In genomic region chr4:149131021-149131752, GRCm38 (mm10) we compare ENCODE assay signal across 1 mouse cellular context.
TF ChIP-seq lines count a peak whose summit lies in the region.

No protein-coding gene starts in this region.

TF ChIP-seq in CH12.LX, 34 proteins besides CTCF, POLR2A, EP300 and RAD21 (continued from another document):
- no peak for TF ChIP-seq ELF1 (IDR thresholded peaks at IDR 0.05; ENCODE audit: low read depth, low read length)
- peak; percentile 78 for TF ChIP-seq ETS1 (conservative IDR thresholded peaks at IDR 0.05; ENCODE audit: low read depth, low read length)
- no peak for TF ChIP-seq ZMIZ1 (IDR thresholded peaks at IDR 0.05; ENCODE audit: low read depth, low read length)
- no peak for TF ChIP-seq UBTF (IDR thresholded peaks at IDR 0.05; ENCODE audit: low read depth, low read length)
- TF ChIP-seq RCOR1 (conservative IDR thresholded peaks at IDR 0.05; ENCODE audit: low read depth, low read length): no peak
- no peak for TF ChIP-seq USF1 (IDR thresholded peaks at IDR 0.05; ENCODE audit: low read depth, low read length)
- no peak for TF ChIP-seq PAX5 (IDR thresholded peaks at IDR 0.05; ENCODE audit: low read length)
- 0 out of 2 replicates have a peak, but pooled peaks have one; percentile 64 for TF ChIP-seq MAZ (IDR thresholded peaks at IDR 0.05; ENCODE audit: low read depth, low read length)
- no peak for TF ChIP-seq USF2 (conservative IDR thresholded peaks at IDR 0.05; ENCODE audit: low read depth, low read length)
- no peak for TF ChIP-seq TBP (conservative IDR thresholded peaks at IDR 0.05; ENCODE audit: low read depth, low read length)
- TF ChIP-seq CHD2 (IDR thresholded peaks at IDR 0.05; ENCODE audit: low read length): peak; percentile 42; the same call in 1 of the 2 replicates
- peak; percentile 20; the same call in 1 of the 2 replicates for TF ChIP-seq ZNF384 (IDR thresholded peaks at IDR 0.05; ENCODE audit: low read depth, low read length)
- peak; percentile 48; the same call in 1 of the 2 replicates for TF ChIP-seq MXI1 (IDR thresholded peaks at IDR 0.05; ENCODE audit: low read depth, low read length)
